Mouse (Mus musculus) intestine, postnatal 0 days (tissue): ENCODE measurements at regions not wholly inside any gene's neighbourhood (a gene's known extent, or its start where the extent isn't known, plus 50 kb on each side); places are given as distances from the start of the nearest gene placed in this dataset.

Experiments
- ATAC-seq: fragments of 200-750 bp; cut with Nextera tagmentation; 2 replicates; pipeline ENCODE4 v1.8.0; 2017; ENCODE audit warnings: mild to moderate bottlenecking, moderate TSS enrichment, moderate library complexity
- H3K27ac ChIP-seq: fragments of 300-500 bp; sonication (generic); 2 replicates; pipeline ENCODE4 v1.5.1; 2014; ENCODE audit warnings: mild to moderate bottlenecking, low read depth, low read length, moderate library complexity
- H3K27me3 ChIP-seq: fragments of 300-500 bp; sonication (generic); replicated peaks from 2 replicates; pipeline ENCODE4 v1.6.1; 2014; ENCODE audit warnings: low read length, mixed read lengths; ENCODE audit not compliant: control insufficient read depth, insufficient read depth
- H3K36me3 ChIP-seq: fragments of 300-500 bp; sonication (generic); 2 replicates; pipeline ENCODE4 v1.6.1; 2014; ENCODE audit warnings: mild to moderate bottlenecking, moderate library complexity; ENCODE audit not compliant: control insufficient read depth, insufficient read depth
- H3K4me1 ChIP-seq: fragments of 300-500 bp; sonication (generic); replicated peaks from 2 replicates; pipeline ENCODE4 v1.6.1; 2014; ENCODE audit warnings: antibody characterized with exemption, low read length, mixed read lengths; ENCODE audit not compliant: control insufficient read depth, insufficient read depth
- H3K4me2 ChIP-seq: fragments of 300-500 bp; sonication (generic); replicated peaks from 2 replicates; pipeline ENCODE4 v1.6.1; 2014; ENCODE audit warnings: low read depth, mild to moderate bottlenecking, moderate library complexity
- H3K4me3 ChIP-seq: fragments of 300-500 bp; sonication (generic); 2 replicates; pipeline ENCODE4 v1.5.1; 2014; ENCODE audit warnings: low read depth, low read length
- H3K9ac ChIP-seq: fragments of 300-500 bp; sonication (generic); 2 replicates; pipeline ENCODE4 v1.6.1; 2014; ENCODE audit warnings: mild to moderate bottlenecking, low read depth, low read length
- H3K9me3 ChIP-seq: fragments of 300-500 bp; sonication (generic); 2 replicates; pipeline ENCODE4 v1.6.1; 2016; ENCODE audit warnings: mixed run types; ENCODE audit not compliant: control insufficient read depth
- CTCF ChIP-seq: sonication (generic); IDR thresholded peaks from 2 replicates; pipeline ENCODE4 v1.5.1; 2016; ENCODE audit warnings: low read depth, mild to moderate bottlenecking, control low read depth, antibody characterized with exemption, moderate library complexity
- WGBS: fragments of 180-500 bp; shearing (Covaris S2); extraction: QIAGEN DNeasy Blood & Tissue Kit; methylation state at CpG from one replicate; pipeline ENCODE4 v1.1.7; 2014; 5-methylcytosine and 5-hydroxymethylcytosine counted together

GRCm38 (mm10) chr1:151263372-151263771, 53.4 kb downstream of the Gm47996 start:
- Histone ChIP-seq H3K27me3 (no peaks in the 10 kb centered on the region), H3K4me2 (no peak overlapping the region), H3K9ac (no peak overlapping the region), H3K4me3 (no peak overlapping the region), H3K9me3 (no peaks in the 10 kb centered on the region), H3K4me1 (no peaks in the 10 kb centered on the region), H3K27ac (no peak overlapping the region), H3K36me3 (no peaks in the 10 kb centered on the region)
- 37% methylated on average over 5 of the region's 5 CpGs for WGBS
- no peak for TF ChIP-seq CTCF
- peak; percentile 85 for ATAC-seq

GRCm38 (mm10) chr1:151263830-151264229, 53.9 kb downstream of the Gm47996 start:
- Histone ChIP-seq H3K4me2 (no peak overlapping the region), H3K36me3 (no peaks in the 10 kb centered on the region), H3K9ac (no peak overlapping the region), H3K4me1 (no peaks in the 10 kb centered on the region), H3K9me3 (no peaks in the 10 kb centered on the region), H3K27ac (no peak overlapping the region), H3K4me3 (no peak overlapping the region), H3K27me3 (no peaks in the 10 kb centered on the region)
- ATAC-seq: 0 out of 2 replicates have a peak, but pooled peaks have one; percentile 5
- TF ChIP-seq CTCF: no peak
- WGBS: 79% methylated on average over 2 of the region's 2 CpGs

- Histone ChIP-seq H3K36me3 (no peaks in the 10 kb centered on the region), H3K27ac (no peak overlapping the region), H3K4me3 (no peak overlapping the region), H3K9ac (no peak overlapping the region), H3K4me2 (no peak overlapping the region), H3K9me3 (no peaks in the 10 kb centered on the region), H3K4me1 (no peaks in the 10 kb centered on the region), H3K27me3 (no peaks in the 10 kb centered on the region)
- ATAC-seq: peak; percentile 73
- WGBS: 83% methylated on average over 6 of the region's 6 CpGs
- TF ChIP-seq CTCF: no peak
These were observed 54.9 kb downstream of the Gm47996 start for GRCm38 (mm10) chr1:151264789-151265188.

GRCm38 (mm10) chr1:151265590-151265989, 55.7 kb downstream of the Gm47996 start:
- Histone ChIP-seq H3K4me3 (no peak overlapping the region), H3K27ac (no peak overlapping the region), H3K4me2 (no peak overlapping the region), H3K9me3 (no peaks in the 10 kb centered on the region), H3K9ac (no peak overlapping the region), H3K4me1 (no peaks in the 10 kb centered on the region), H3K27me3 (no peaks in the 10 kb centered on the region), H3K36me3 (no peaks in the 10 kb centered on the region)
- no peak for TF ChIP-seq CTCF
- ATAC-seq: no peak
- 78% methylated on average over 5 of the region's 5 CpGs for WGBS

GRCm38 (mm10) chr1:151266703-151267102, 56.8 kb downstream of the Gm47996 start:
- ATAC-seq: no peak
- Histone ChIP-seq H3K4me1 (no peaks in the 10 kb centered on the region), H3K9ac (no peak overlapping the region), H3K4me3 (no peak overlapping the region), H3K27ac (no peak overlapping the region), H3K36me3 (no peaks in the 10 kb centered on the region), H3K4me2 (no peak overlapping the region), H3K9me3 (no peaks in the 10 kb centered on the region), H3K27me3 (no peaks in the 10 kb centered on the region)
- TF ChIP-seq CTCF: no peak
- WGBS: 90% methylated on average over 4 of the region's 4 CpGs

- WGBS: 40% methylated on average over 8 of the region's 8 CpGs
- H3K9ac ChIP-seq: no peak overlapping the region
- H3K4me3 ChIP-seq: no peak overlapping the region
- H3K36me3 ChIP-seq: no peaks in the 10 kb centered on the region
- no peak for TF ChIP-seq CTCF
- no peaks in the 10 kb centered on the region for H3K4me1 ChIP-seq
- H3K27me3 ChIP-seq: no peaks in the 10 kb centered on the region
- H3K4me2 ChIP-seq: no peak overlapping the region
- peak overlapping the region; percentile 41; the same call in 1 of the 2 replicates for H3K27ac ChIP-seq
- H3K9me3 ChIP-seq: no peaks in the 10 kb centered on the region
- ATAC-seq: no peak
These were observed 60.8 kb downstream of the Gm47996 start for GRCm38 (mm10) chr1:151270691-151271090.

GRCm38 (mm10) chr1:151274306-151274705, 64.4 kb downstream of the Gm47996 start:
- no peak for TF ChIP-seq CTCF
- Histone ChIP-seq H3K9me3 (no peaks in the 10 kb centered on the region), H3K4me1 (no peaks in the 10 kb centered on the region), H3K4me3 (no peak overlapping the region), H3K4me2 (no peak overlapping the region), H3K27me3 (no peaks in the 10 kb centered on the region), H3K36me3 (no peaks in the 10 kb centered on the region), H3K9ac (no peak overlapping the region), H3K27ac (no peak overlapping the region)
- no peak for ATAC-seq
- WGBS: 91% methylated on average over 4 of the region's 4 CpGs
